Mouse (Mus musculus) midbrain, embryonic 16.5 days (tissue): ENCODE data around the gene G6pc. TPM values are rescaled to one million over a fixed set of nuclear protein-coding genes. Genes with fewer than 3 reads are reported as not detected.

Experiments
- ATAC-seq: fragments of 200-750 bp; cut with Nextera tagmentation; 2 replicates; pipeline ENCODE4 v1.8.0; 2017; ENCODE audit warnings: moderate TSS enrichment
- H3K27ac ChIP-seq: fragments of 300-500 bp; sonication (generic); 2 replicates; pipeline ENCODE4 v1.5.1; 2014; ENCODE audit warnings: mild to moderate bottlenecking, low read length, mixed read lengths
- H3K27me3 ChIP-seq: fragments of 300-500 bp; sonication (generic); 2 replicates; pipeline ENCODE4 v1.6.1; 2014; ENCODE audit warnings: low read depth, low read length, mixed read lengths; ENCODE audit not compliant: control insufficient read depth, insufficient read depth
- H3K36me3 ChIP-seq: fragments of 300-500 bp; sonication (generic); 2 replicates; pipeline ENCODE4 v1.6.1; 2014; ENCODE audit warnings: mild to moderate bottlenecking, low read length, moderate library complexity, mixed read lengths; ENCODE audit not compliant: control insufficient read depth, insufficient read depth
- H3K4me1 ChIP-seq: fragments of 300-500 bp; sonication (generic); 2 replicates; pipeline ENCODE4 v1.6.1; 2014; ENCODE audit warnings: mild to moderate bottlenecking, low read length, mixed read lengths; ENCODE audit not compliant: control insufficient read depth, insufficient read depth
- H3K4me2 ChIP-seq: fragments of 300-500 bp; sonication (generic); 2 replicates; pipeline ENCODE4 v1.6.1; 2014; ENCODE audit warnings: mild to moderate bottlenecking, low read length, mixed read lengths
- H3K4me3 ChIP-seq: fragments of 300-500 bp; sonication (generic); 2 replicates; pipeline ENCODE4 v1.5.1; 2014; ENCODE audit warnings: low read depth, mild to moderate bottlenecking, low read length, moderate library complexity, mixed read lengths
- H3K9ac ChIP-seq: fragments of 300-500 bp; sonication (generic); 2 replicates; pipeline ENCODE4 v1.6.1; 2014; ENCODE audit warnings: low read depth, low read length, mixed read lengths
- H3K9me3 ChIP-seq: fragments of 300-500 bp; sonication (generic); replicated peaks from 2 replicates; pipeline ENCODE4 v1.6.1; 2014; ENCODE audit warnings: mild to moderate bottlenecking, low read length, mixed read lengths; ENCODE audit not compliant: control insufficient read depth, poor library complexity, severe bottlenecking
- WGBS: fragments of 180-500 bp; shearing (Covaris S2); extraction: QIAGEN DNeasy Blood & Tissue Kit; methylation state at CpG from one replicate; pipeline ENCODE4 v1.1.7; 2014; 5-methylcytosine and 5-hydroxymethylcytosine counted together
- polyA plus RNA-seq: library from polyadenylated mRNA; unstranded; fragments of >200 nt; fragmentation: Nextera tagmentation; extraction: Ambion mirVana; gene quantifications from 2 replicates; pipeline ENCODE4 v1.2.1, GENCODE M21; 2015

The G6pc gene
- polyA plus RNA-seq, 1 experiment from 2014 or later, result not detected

GRCm38 (mm10) chr11:101351721-101352111 lies 15.6 kb upstream of the G6pc start:
- 77% methylated on average over 3 of the region's 3 CpGs for WGBS
- Histone ChIP-seq H3K4me3 (no peak overlapping the region), H3K36me3 (no peaks in the 10 kb centered on the region), H3K4me2 (no peak overlapping the region), H3K27ac (no peak overlapping the region), H3K9me3 (no peaks in the 10 kb centered on the region), H3K27me3 (no peaks in the 10 kb centered on the region), H3K9ac (no peak overlapping the region), H3K4me1 (no peaks in the 10 kb centered on the region)
- ATAC-seq, result no peak

DNA sequence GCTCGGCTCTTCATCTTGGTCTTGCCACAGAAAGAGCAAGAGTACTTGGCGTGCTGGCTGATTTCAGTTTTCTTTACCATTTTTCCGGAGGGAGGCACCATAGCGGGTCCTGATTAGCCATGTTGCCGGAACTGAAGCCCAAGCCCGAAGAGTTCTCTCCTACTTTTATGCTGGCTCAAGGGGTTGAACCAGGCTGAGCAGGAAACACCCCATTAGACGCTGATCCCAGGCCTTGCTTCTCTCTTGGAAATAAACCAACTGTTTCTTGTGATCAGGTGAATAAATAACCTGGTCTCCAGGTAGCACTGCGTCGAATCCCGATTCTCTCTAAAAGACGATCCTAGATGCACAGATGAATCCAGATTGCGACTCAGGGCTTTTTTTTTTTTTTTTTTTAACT lies 13.9 kb upstream of the G6pc start:
- ATAC-seq, result no peak
- no peaks in the 10 kb centered on the region for H3K4me1 ChIP-seq
- no peak overlapping the region for H3K9ac ChIP-seq
- WGBS, result 93% methylated on average over 12 of the region's 12 CpGs
- no peak overlapping the region for H3K27ac ChIP-seq
- no peaks in the 10 kb centered on the region for H3K9me3 ChIP-seq
- H3K4me2 ChIP-seq, result no peak overlapping the region
- H3K4me3 ChIP-seq, result no peak overlapping the region
- no peaks in the 10 kb centered on the region for H3K27me3 ChIP-seq
- no peaks in the 10 kb centered on the region for H3K36me3 ChIP-seq

- Histone ChIP-seq H3K9ac (no peak overlapping the region), H3K4me1 (no peaks in the 10 kb centered on the region), H3K4me3 (no peak overlapping the region), H3K9me3 (no peaks in the 10 kb centered on the region), H3K4me2 (no peak overlapping the region), H3K36me3 (no peaks in the 10 kb centered on the region), H3K27ac (no peak overlapping the region), H3K27me3 (no peaks in the 10 kb centered on the region)
- WGBS, result 84% methylated on average over 5 of the region's 5 CpGs
- no peak for ATAC-seq
Observed at GRCm38 (mm10) chr11:101354438-101355010, 12.8 kb upstream of the G6pc start.

- 89% methylated on average over 2 of the region's 2 CpGs for WGBS
- Histone ChIP-seq H3K27me3 (no peaks in the 10 kb centered on the region), H3K9me3 (no peaks in the 10 kb centered on the region), H3K4me2 (no peak overlapping the region), H3K4me3 (no peak overlapping the region), H3K4me1 (no peaks in the 10 kb centered on the region), H3K36me3 (no peaks in the 10 kb centered on the region), H3K9ac (no peak overlapping the region), H3K27ac (no peak overlapping the region)
- ATAC-seq, result no peak
Observed at GRCm38 (mm10) chr11:101355916-101356315, 11.4 kb upstream of the G6pc start.

DNA sequence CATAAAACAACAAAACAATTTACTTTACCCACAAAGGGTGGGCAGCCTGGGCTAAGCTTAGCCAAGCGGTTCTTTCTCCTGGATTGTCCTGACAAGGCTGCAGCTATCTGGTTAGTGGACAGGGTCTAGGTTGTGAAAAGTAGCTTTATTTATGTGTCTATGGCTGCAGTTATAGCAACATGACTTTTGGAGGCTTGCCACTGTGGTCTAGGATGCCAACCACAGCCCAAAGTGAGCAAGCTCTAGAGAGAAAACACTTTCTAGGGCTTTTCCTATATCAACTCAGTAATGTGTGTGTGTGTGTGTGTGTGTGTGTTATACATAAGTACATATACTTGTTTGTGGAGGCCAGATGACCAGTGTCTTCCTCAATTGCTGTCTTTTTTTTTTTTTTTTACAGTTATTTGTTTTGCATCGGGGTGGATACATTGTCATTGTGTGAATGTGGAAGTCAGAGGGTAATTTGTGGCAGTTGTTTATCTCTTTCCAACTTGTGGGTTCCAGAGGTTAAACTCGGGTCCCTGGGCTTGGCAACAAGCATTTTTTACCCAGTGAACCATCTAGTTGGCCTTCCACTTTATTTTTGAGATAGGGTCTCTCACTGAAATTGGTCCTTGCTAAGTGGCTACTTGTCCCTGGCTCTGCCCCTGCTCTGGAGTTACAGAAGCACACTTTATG lies 9.7 kb upstream of the G6pc start:
- WGBS, result 76% methylated on average over 3 of the region's 3 CpGs
- no peaks in the 10 kb centered on the region for H3K27me3 ChIP-seq
- no peak overlapping the region for H3K9ac ChIP-seq

DNA sequence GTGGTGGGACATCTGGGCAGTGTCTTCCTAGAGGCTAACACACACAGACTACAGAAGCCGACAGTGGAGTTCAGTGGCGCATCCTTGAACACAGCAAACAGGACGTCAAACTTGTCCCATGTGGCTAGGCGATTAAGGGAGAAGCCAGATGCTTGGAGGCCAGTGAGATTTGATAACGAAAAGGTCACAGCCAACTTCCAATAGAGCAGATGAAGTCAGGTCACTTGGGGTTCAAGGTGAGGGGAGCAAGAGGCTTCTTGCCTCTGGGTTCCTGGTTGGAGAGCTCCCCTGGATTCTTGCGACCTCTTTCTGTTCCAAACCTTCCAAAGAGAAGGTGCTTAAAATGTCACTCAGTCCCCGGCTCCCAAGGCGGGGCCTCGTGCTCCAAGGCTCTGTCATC lies 7.6 kb upstream of the G6pc start:
- H3K27me3 ChIP-seq, result no peaks in the 10 kb centered on the region
- no peak overlapping the region for H3K4me2 ChIP-seq
- H3K4me3 ChIP-seq, result no peak overlapping the region
- H3K9me3 ChIP-seq, result no peaks in the 10 kb centered on the region
- no peak for ATAC-seq
- WGBS, result 73% methylated on average over 9 of the region's 9 CpGs
- H3K27ac ChIP-seq, result no peak overlapping the region
- no peak overlapping the region for H3K9ac ChIP-seq
- H3K36me3 ChIP-seq, result no peaks in the 10 kb centered on the region
- H3K4me1 ChIP-seq, result no peaks in the 10 kb centered on the region

More for the DNA sequence above, 9.7 kb upstream of the G6pc start:
- ATAC-seq, result no peak
- Histone ChIP-seq H3K27ac (no peak overlapping the region), H3K4me3 (no peak overlapping the region), H3K36me3 (no peaks in the 10 kb centered on the region), H3K9me3 (no peaks in the 10 kb centered on the region), H3K4me2 (no peak overlapping the region), H3K4me1 (no peaks in the 10 kb centered on the region)

- H3K9ac ChIP-seq, result no peak overlapping the region
- 68% methylated on average over 3 of the region's 3 CpGs for WGBS
- H3K36me3 ChIP-seq, result no peaks in the 10 kb centered on the region
- no peaks in the 10 kb centered on the region for H3K9me3 ChIP-seq
- no peak overlapping the region for H3K27ac ChIP-seq
- H3K27me3 ChIP-seq, result no peaks in the 10 kb centered on the region
- no peak overlapping the region for H3K4me3 ChIP-seq
- H3K4me1 ChIP-seq, result no peaks in the 10 kb centered on the region
- ATAC-seq, result no peak
- H3K4me2 ChIP-seq, result no peak overlapping the region
Observed at GRCm38 (mm10) chr11:101360651-101361113, 6.7 kb upstream of the G6pc start.

GRCm38 (mm10) chr11:101364531-101364931 lies 2.8 kb upstream of the G6pc start:
- Histone ChIP-seq H3K27ac (no peak overlapping the region), H3K9ac (no peak overlapping the region), H3K36me3 (no peaks in the 10 kb centered on the region), H3K9me3 (no peaks in the 10 kb centered on the region), H3K27me3 (no peaks in the 10 kb centered on the region), H3K4me3 (no peak overlapping the region), H3K4me1 (no peaks in the 10 kb centered on the region), H3K4me2 (no peak overlapping the region)
- no peak for ATAC-seq
- WGBS, result 82% methylated on average over 5 of the region's 5 CpGs

GRCm38 (mm10) chr11:101370141-101370540 lies 2.8 kb downstream of the G6pc start:
- Histone ChIP-seq H3K27me3 (no peaks in the 10 kb centered on the region), H3K36me3 (no peaks in the 10 kb centered on the region), H3K4me2 (no peak overlapping the region), H3K27ac (no peak overlapping the region), H3K4me3 (no peak overlapping the region), H3K9ac (no peak overlapping the region), H3K9me3 (no peaks in the 10 kb centered on the region), H3K4me1 (no peaks in the 10 kb centered on the region)
- 74% methylated on average over 5 of the region's 5 CpGs for WGBS
- no peak for ATAC-seq
